Mouse (Mus musculus) bone marrow macrophage, adult 2 months (primary cell): ENCODE data around the gene Ago1.

Experiments used
- CTCF ChIP-seq: IDR thresholded peaks from 2 replicates; pipeline ENCODE4 v1.5.1; 2012; ENCODE audit warnings: low read depth, mild to moderate bottlenecking, low read length, moderate library complexity
- POLR2A ChIP-seq: IDR thresholded peaks from 2 replicates; pipeline ENCODE4 v1.6.1; 2012; ENCODE audit warnings: mild to moderate bottlenecking, low read depth, low read length, borderline replicate concordance

DNA sequence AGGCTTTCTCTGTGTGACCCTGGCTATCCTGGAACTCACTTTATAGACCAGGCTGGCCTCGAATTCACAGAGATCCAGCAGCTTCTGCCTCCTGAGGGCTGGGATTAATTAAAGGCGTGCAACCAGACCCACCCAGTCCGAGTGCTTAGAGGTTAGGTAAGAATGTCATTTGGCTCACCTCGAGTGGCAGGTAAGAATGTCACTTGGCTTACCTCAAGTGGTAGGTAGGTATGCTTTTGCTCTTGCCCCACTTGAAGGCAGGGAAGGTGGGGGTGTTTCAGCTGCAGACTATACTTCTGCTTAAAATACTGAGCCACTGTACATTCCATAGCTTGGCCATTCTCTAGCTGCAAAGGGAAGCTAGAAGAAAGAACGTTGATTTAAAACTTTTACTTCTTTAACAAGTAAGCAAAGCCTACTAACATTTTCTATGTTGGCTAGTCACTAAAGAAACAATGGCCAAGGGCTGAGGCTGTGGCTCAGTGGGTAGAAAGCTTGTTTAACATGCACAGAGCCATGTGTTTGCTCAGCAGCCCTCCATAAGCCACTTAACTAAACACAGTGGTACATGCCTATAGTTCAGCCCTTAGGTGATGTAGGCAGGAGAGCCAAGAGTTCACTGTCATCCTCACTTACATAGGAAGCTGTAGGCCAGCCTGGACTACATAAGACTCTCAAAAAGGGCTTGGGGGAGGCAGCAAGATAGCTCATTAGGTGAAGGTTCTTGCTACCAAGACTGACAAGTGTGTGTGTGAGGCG, 44.1 kb upstream of the Ago1 start:
- TF ChIP-seq CTCF (no peak), POLR2A (no peak)
